Mouse (Mus musculus) adrenal gland, adult (tissue): ENCODE results near the gene Prtg.

ENCODE experiments used
- DNase-seq, 2 experiments: peaks; one replicate each; pipeline ENCODE4 v3.0.0; 2022 to 2023; ENCODE audit warnings: low spot score in 1 of 2; ENCODE audit not compliant: inconsistent age in 2 of 2

Gene Prtg

GRCm38 (mm10) chr9:72902057-72902456 lies 95.4 kb downstream of the Prtg start:
- DNase-seq, result no peak

- DNase-seq, result no peak
Observed at GRCm38 (mm10) chr9:72902611-72903010, 95.9 kb downstream of the Prtg start.

GRCm38 (mm10) chr9:72906693-72907103 lies 100.0 kb downstream of the Prtg start:
- no peak for DNase-seq

- no peak for DNase-seq
Observed at GRCm38 (mm10) chr9:72911381-72911780, 104.7 kb downstream of the Prtg start.

GRCm38 (mm10) chr9:72913551-72913950 lies 106.9 kb downstream of the Prtg start:
- DNase-seq, result peak in 1 of 2 experiments; percentile 47

GRCm38 (mm10) chr9:72915728-72916127 lies 109.1 kb downstream of the Prtg start:
- DNase-seq, result no peak

- no peak for DNase-seq
Observed at GRCm38 (mm10) chr9:72923068-72923467, 116.4 kb downstream of the Prtg start.

- peak; percentile 64 to 86 for DNase-seq
Observed at GRCm38 (mm10) chr9:72925021-72925934, 118.6 kb downstream of the Prtg start, which contains the start of gene Pygo1. TSS of gene Pygo1 (plus strand) at chr9:72925645.

GRCm38 (mm10) chr9:72925935-72926258 lies 119.2 kb downstream of the Prtg start:
- DNase-seq, result no peak

- DNase-seq, result no peak
Observed at GRCm38 (mm10) chr9:72931166-72931790, 124.6 kb downstream of the Prtg start.

GRCm38 (mm10) chr9:72935309-72935708 lies 128.6 kb downstream of the Prtg start:
- no peak for DNase-seq

- DNase-seq, result no peak
Observed at GRCm38 (mm10) chr9:72936301-72936700, 129.6 kb downstream of the Prtg start.

- DNase-seq, result no peak
Observed at GRCm38 (mm10) chr9:72943424-72943823, 136.8 kb downstream of the Prtg start.

- no peak for DNase-seq
Observed at GRCm38 (mm10) chr9:72944286-72944685, 137.6 kb downstream of the Prtg start.

- DNase-seq, result no peak
Observed at GRCm38 (mm10) chr9:72947010-72947409, 140.3 kb downstream of the Prtg start.

GRCm38 (mm10) chr9:72949572-72949971 lies 142.9 kb downstream of the Prtg start:
- DNase-seq, result no peak

- DNase-seq, result peak in 1 of 2 experiments; percentile 64
Observed at GRCm38 (mm10) chr9:72954746-72955145, 148.1 kb downstream of the Prtg start.

- peak; percentile 44 to 68 for DNase-seq
Observed at GRCm38 (mm10) chr9:72955546-72955945, 148.9 kb downstream of the Prtg start.

- peak; percentile 84 to 93 for DNase-seq
Observed at GRCm38 (mm10) chr9:72958521-72959450, 152.1 kb downstream of the Prtg start, which contains the start of the genes Dyx1c1 and Gm44503. TSS of gene Dyx1c1 (plus strand) at chr9:72958785. TSS of gene Gm44503 (plus strand) at chr9:72958852.

- no peak for DNase-seq
Observed at GRCm38 (mm10) chr9:72961346-72961745, 154.7 kb downstream of the Prtg start.

- no peak for DNase-seq
Observed at GRCm38 (mm10) chr9:72961959-72962358, 155.3 kb downstream of the Prtg start.
